Mouse (Mus musculus) Muller cell, postnatal 12 days (primary cell): ENCODE measurements at regions not wholly inside any gene's neighbourhood (a gene's known extent, or its start where the extent isn't known, plus 50 kb on each side); places are given as distances from the start of the nearest gene placed in this dataset.
A peak's percentile ranks its signal among the peaks of the same experiment; 100 is the strongest.

Experiments used
- DNase-seq: peaks from one replicate; pipeline ENCODE4 v3.0.0-alpha.2; 2015; ENCODE audit errors: inconsistent ontology term

DNA sequence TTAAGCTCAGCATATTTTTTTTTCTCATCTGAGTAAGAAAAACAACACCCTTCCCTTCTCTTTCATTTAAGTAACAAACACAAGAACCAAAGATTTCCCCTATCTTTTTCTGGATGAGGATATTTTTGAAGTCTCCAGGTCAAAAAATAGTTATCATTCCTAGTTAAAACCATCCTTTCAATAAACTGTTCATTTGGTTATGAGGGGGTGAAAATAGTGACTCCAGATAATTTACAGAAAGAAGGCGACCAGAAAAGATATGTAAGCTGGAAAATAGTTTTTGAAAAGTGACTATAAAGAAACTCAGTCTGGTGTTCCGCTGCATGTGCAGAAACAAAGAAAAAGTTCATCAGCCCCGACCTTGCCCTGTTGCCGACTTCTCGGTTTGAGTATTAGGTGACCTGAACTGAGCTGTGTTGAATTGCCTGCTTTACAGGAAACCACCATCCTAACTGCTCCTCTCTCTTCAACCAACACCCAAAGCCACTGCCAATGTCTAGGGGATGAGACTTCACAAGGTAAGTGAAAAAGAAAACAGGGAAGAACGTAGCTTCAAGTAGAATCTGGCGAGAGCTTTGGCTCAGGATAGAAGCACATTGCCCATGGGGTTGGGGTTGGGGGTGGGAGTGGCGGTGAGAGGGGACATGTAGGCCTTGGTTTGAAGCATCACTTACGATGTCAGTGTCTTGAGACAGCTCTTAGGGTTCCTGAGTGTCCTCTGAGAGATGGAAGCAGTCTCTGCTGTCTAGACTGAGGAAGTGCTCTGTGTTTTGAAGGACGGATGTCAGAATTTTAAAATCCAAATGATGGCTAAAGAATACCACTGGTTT is 104.6 kb downstream of the Ube2e3 start:
- no peak for DNase-seq

DNA sequence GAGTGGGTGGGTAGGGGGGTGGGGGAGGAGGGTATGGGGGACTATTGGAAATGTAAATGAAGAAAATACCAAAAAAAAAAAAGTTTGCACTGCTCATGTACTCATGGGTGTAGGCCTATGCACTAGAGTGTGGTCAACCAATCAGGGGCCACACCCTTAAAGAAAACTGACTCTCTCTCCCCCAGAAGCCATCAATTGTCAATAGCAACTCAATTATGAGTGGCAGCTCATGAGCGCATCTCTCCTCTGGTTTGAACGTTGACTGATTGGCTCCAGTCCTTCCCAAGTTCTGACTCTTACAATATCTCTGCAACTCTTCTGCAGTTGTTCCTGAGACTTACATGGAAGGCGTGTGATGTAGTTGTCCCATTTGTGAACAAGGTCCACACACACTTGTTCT is 105.9 kb downstream of the Ube2e3 start:
- no peak for DNase-seq

DNA sequence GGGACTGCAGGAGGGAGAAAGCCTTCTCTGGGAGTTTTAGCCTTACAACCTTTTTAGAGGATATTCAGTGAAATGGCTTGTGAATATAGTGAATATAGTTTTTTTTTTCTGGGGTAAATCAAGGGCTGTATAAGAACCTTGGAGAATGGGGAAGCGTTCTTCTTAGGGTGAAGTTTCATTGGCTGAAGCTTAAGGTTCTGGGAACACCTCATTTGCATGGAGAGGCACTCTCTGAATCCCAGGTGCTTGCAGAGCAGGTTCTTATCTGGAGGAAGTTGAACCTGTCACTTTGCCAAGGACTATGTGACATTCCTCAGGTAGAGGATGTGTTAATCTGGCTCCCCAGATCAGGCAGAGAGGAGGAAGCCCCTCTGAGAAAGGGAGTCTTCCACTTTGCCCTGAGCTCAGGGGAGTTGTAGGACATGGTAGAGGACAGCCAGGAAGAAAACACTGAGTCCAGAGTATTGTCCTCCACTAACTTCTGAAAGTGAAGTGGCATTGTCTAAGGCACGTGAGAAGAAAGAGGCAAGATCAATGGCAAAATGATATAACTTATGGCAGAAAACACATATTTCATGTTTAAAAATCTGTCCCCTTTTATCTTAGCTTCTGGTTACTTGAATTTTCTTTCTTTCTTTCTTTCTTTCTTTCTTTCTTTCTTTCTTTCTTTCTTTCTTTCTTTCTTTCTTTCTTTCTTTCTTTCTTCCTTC is 106.9 kb downstream of the Ube2e3 start:
- no peak for DNase-seq

DNA sequence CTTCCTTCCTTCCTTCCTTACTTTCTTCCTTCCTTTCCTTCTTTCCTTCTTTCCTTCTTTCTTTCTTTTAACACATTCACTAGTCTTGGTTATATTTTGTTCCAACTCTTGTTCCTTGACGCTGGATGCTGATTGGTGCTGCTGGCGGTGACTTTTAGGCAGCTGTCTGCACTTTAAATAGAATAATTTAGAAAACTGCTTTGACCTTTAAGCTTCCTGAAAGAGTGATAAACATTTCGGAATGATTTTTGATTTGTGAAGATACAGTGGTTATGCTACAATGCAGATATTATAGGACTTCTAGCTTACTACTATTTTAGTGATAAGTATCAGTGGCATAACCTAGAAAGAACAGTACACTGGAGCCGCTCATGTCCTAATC is 107.5 kb downstream of the Ube2e3 start:
- no peak for DNase-seq

DNA sequence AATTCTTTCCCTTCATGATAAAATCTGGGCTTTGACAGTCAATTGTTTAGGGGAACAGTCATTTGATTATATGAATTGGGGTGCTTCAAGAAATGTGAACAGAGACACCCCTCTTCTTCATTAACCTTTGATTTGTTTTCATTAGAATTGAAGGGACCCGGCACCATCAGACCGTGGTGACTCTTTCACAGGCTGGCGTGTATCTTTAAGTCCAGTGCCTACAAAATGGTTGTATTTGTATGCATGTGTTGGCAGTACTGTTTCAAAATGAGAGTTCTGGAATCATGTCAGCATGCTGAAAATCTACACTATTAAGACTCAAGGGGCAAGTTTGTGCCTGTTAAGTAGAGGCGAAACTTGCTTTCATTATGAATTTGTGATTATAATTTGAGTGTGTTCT is 108.2 kb downstream of the Ube2e3 start:
- no peak for DNase-seq

DNA sequence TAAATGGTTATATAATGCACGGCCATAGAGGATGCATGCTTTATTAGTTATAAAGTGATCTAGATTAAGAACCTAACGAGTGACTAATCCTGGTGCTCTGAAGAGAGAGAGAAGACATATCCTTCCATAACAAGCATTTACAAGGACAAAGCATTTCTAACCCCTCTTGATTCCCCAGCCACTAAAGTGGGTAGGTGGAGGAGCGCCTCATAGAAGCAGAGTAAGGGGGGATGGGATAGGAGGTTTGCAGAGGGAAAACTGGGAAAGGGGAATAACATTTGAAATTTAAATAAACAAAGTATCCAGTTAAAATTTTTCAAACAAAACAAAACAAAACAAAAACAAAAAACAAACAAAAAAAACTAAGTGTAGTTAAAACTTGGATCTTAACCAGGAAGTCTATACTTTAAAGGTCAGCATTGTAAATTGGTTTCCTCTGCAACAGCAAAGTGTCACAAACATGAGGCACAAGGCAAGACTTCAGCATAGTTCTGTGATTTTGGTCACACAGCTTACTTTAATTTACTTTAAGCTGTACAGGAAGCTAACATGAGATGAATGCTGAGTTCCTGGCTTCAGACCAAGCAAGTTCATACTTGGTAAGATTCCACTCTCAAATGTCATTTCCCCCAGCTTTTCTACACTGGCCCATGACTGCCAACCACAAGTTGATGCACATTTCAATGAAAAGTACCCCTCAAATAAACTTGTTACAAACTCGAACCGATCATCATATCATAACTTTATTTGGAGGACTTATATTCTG is 109.9 kb downstream of the Ube2e3 start:
- DNase-seq, result peak; percentile 26

DNA sequence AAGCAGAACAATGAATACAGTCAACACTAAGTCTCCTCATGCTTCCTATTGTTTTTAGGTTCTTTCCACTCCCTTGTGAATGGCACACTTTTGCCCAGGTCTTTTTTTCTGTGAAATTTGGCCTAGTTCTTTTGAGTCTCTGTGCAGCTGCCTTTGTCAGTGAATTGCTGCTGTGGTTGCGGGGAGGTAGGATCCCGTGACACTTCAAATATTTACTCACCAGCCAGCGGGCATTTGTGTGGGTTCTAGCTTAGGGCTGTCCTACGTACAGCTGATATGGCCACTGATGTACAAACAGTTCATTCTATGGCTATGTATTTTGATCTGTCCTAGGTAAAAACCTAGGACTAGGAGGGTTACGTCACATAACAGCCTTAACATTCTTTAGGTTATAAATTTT is 112.1 kb downstream of the Ube2e3 start:
- peak; percentile 24 for DNase-seq

DNA sequence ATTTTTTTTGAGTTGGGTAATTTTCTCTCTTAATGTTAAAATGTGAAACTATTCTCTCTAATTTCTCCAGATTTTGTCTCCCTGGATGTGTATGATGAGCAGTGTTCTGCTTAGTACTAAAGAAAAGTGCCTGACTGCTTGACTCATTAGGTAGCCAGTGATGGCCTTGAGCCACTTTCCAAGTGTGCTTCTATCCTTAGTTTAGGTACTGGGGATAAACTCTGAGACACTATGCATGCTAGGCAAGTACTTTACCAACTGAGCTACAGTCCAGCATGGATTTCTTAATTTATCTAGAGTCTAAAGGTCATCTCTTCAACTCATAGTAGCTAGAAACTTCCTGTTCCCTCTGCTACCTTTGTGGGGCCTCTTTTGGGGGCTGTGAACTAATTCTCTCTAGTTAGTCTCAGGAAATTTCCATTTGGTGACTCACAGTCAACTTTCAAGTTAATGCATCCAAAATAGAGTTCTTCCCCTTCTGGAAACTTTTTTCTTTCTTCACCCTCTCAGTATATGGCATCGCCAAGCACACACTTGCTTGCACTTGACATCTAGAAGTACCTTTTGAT is 112.8 kb downstream of the Ube2e3 start:
- DNase-seq, result no peak

DNA sequence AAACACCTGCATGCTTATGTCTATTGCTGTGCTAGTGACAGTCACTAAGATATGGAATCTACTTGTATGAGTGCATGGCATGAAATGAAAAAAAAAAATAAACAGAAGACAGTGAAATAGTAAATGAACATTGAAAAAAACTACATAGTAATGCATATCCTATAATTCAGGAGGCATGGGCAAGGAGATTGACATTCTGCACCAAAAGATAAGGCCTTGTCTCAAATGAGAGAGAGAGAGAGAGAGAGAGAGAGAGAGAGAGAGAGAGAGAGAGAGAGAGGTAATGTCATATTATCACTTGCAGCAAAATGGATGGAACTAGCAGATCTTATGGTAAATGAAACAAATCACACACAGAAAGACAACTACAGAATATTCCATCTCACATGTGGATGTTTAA is 115.4 kb downstream of the Ube2e3 start:
- DNase-seq, result no peak

DNA sequence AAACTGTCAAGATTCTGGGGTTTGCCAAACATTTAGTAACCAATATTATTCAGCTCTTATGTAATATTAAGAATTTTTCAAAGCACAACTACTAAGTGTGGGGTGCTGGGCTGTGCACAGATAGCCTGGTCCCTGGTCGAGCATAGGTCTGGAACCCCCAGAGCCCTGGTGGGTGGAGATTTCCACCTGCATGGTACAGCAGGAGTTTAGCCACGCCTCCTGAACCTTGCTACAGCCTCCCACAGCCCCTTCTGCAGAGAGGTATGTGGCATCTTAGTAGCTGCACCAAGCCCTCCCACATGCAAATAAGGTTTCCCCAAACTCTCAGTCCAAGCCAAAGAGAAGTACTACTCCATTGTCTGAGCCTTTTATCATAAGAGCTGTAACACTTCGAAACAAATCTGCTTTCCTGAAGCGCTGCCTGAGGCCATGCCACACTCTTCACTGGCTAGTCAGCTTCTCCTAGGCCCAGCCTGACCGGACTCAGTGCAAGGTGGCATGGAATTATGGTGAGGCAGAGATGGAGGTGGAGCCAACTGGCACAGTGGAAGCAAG is 116.1 kb downstream of the Ube2e3 start:
- no peak for DNase-seq

DNA sequence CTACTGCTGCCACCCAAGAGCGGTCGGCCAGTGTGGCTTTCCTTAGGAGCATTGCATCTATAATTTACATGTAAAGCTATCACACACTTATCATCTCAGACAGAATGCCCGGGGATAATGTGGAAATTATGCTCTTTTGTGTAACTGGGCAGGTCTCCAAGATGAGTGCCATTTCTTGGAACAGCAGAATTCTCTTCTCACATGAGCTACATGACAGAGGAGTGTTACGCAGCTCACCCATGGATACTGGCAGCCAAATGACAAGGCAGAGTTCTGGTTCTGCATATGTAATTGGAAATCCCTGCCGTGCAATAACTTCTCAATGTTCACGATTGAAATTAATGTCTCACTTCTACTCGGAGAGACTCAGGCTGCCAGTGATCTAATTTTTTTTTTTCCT is 119.1 kb downstream of the Ube2e3 start:
- DNase-seq, result no peak

DNA sequence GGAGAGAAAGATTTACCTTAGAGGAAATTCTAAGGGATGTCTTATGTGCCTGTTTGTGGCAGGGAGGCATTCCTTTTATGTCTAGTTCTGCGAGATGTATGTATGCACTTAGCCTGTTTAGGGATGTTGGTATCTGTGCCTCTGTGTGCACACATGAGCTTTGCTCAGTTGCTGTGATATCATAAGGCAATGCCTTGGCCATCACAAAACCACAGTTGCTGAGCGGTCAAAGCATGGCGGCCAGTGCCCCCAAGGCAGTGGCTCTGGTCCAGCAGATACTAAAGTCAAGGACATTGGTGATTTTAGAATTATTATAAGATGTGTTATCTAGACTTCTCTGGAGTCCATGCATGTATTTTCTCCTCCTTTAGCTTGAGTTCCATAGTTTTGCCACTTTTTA is 119.5 kb downstream of the Ube2e3 start:
- no peak for DNase-seq

DNA sequence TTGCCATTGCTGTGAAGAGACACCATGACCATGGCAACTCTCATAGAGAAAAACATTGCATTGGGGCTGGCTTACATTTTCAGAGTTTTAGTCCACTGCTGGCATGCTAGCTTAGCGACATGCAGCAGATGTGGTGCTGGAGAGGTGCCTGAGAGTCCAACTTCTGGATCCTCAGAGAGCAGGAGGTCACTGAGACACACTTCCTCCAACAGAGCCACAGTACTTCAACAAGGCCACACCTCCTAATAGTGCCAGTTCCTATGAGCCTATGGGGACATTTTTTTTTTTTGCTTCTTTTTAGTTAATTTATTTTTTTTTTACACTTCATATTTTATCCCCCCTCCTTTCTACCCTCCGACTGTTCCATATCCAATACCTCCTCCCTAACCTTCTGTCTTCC is 120.3 kb downstream of the Ube2e3 start:
- no peak for DNase-seq

DNA sequence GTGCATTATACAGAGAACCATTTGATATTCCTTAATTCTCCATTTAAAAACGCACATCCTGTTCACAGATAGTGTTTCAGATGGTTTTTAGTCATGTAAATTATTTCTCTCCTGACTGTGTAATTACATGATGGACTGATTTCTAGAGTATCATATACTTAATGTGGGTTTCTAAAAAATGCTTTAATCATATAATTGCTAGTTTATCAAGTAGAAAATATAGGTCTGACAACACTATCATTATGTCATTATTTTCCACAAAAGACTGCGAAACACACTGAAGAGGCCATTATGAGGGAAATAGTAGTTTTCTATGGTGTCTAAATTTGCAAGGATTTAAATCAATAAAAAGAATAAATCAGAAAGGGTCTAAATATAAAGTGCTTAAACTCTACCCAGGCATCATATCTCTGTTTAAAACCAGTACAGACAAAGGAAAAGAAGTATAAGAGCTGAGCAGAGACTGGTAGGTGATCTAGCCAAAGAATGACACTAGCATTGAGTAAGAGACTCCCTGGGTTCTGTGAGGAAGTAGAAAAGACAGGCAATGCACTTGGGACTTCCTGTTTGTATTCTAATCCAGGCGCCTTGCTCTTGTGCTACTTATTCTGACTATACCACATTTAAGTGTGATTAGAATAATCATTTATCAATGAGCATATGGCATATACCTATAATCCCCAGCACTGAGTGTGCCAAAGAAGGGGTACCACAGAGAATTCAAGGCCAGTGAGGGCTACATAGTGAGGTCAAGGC is 127.1 kb downstream of the Ube2e3 start:
- no peak for DNase-seq

DNA sequence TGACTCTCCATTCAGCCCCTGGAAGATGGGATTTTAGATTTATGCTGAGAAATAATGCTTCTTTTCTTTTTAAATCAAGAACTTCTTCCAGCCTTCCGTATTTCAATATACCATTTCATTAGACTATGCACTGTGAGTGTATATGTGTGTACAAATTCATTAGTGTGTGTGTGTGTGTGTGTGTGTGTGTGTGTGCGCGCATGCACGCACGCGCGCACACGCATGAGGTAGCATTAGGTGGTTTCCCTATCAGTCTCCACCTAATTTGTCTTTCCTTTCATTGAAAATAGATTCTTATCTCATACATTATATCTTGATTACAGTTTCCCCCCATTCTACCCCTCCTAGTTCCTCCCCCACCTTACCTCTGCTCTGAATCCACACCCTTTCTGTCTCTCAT is 130.7 kb downstream of the Ube2e3 start:
- no peak for DNase-seq

DNA sequence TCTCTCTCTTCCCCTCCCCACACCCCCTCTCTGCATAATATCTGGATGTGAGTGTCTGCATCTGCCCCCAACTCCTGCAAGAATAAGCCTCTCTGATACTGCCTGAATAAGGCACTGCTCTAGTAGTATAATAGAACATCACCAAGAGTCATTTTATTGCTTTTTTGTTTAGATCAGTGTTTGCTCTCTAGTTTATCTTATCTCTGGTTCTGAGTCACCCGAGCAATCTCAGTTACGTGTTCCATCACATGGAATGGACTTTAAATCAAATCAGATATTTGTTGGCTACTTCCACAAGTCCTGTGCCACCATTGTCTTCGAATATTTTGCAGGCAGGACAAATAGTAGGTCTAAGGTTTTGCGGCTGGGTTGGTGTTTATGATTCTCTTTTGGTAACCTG is 131.5 kb downstream of the Ube2e3 start:
- DNase-seq, result no peak

DNA sequence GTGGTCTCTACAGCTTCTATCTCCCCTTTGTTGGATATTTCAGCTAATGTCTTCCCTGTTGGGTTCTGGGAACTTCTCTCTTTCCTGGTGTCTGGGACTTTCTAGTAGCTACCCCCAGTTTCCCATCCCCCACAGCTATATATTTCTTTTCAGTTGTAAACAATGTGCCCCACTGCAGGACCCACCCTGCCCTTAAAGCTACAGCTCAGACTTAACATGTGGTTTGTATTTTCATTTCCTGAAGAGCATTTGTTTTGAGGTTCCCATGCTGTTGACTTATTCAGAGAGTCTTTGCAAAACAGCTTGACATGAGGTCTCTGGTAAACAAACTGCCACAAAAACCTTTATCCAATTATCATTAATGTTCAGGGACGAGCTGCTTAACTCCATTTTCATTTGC is 136.9 kb downstream of the Ube2e3 start:
- DNase-seq, result no peak

DNA sequence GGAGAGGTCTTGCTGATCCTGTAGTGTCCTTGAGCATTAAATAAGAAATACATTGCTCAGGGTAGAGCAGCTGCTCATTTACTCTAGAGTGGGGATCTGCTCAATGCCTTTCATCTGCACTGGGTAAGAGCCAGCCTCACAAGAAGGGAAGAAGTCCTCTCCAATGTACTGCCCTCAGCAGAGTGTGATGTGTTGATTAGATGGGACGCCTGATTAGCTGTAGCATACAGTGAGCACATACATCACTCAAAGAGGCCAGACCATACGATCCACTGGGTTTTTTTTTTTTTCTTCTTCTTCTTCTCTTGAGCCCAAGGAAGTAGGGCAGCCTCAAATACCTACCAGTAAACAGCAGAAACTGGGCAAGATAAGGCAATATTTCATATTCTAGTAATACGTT is 140.7 kb downstream of the Ube2e3 start:
- no peak for DNase-seq

DNA sequence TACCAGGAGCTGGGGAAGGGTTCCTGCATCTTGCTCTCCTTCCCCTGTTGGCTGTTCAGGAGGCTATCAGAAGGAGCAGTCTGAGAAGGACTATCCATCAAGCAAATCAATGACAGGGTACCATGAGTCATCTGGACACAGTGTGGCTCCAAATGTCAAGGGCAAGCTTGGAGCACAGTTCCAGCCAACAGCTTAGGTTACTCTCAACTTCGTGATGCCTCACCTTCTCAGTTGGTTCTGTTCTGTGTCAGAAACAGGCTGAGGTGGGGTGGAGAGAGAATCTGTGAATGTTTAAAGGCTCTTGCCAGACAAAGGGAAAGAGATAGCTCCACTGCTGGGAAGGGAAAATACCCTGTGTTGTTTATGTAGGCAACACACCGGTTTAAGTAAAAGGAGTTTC is 141.9 kb downstream of the Ube2e3 start:
- DNase-seq, result no peak

DNA sequence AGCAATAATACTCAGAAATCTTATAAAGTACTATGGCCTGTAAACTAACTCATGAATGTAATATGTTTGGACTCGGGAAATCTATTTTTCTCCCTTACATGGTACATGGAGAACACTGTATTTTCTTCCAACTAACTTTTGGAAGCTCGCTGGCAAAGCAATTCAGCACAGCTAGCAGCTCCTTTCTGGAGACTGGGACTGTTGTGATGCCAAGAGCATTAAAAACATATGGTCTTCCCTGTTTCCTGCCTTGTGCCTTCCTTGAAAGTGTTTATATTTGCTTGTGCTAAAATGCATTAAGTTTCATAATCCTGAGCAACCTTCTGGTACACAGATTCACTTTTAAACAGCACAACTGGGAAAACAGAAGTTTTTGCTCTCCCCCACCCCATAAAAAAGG is 142.3 kb downstream of the Ube2e3 start:
- no peak for DNase-seq

DNA sequence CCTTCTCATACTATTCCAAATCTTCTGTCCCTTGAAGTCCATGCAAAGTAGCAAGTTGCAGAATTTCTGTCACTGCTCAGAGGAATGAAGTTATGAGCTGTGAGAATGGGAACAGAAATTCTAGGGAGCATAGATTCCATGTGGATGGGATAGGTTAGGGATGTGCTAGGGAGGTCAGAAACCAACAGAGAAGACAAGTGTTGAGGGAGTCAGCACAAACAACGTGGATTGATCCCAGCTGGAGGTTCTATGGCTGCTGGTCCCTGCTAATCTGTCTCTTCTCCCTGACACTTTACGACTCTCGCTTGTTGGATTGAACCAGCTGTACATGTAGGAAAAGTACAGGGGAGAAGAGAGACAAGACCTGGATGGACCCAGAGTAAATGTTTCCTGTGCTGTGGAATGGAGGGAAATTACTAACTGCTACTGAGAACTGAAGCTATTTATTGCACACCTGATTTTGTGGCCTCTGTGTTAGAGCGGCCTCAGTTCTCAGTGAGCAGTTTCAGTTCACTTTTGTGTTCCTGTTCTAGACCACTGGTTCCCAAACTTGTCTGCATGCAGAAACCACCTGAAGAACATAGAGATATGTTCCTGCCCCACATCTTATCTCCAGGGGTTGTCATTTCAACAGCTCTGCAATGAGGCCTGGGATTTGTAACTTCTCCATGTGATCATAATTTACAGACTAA is 151.0 kb downstream of the Ube2e3 start:
- DNase-seq, result no peak
